Comparison of ENCODE assay signal across 10 mouse cellular contexts in the genomic region with DNA sequence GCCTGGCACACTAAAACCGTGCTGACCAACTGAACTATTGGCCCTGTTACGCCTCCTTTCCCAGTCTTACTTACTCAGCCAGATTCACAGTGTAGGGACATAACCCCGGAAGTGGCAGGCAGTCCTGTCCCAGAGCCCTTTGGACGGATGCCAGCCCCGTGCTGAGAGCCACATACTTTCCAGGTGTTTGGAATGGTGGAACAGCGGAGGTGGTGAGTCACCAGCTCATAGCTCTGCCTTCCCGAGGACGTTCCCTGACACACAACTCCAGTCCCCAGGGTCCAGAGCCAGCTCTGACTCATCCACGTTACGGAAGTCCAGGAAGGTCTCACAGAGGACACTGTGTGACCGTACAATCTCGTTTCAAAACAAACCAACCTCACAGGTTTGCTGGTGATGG.
DNase-seq lines count a peak whose midpoint lies in the region; ATAC-seq and TF ChIP-seq lines count a peak whose summit lies in the region.
"Had no signal": no experiment of that assay in that cellular context is flagged by ENCODE, and none has a peak within 500 bp of the region (broad histone marks: within the 10 kb centered on the region; RNA-seq: fewer than 3 reads in every experiment).

No protein-coding gene starts in this region.

- DNase-seq in 3T3-L1 (ENCODE audit: low read depth, low spot score): peak; percentile 91
- DNase-seq in fat pad, adult 2 months (ENCODE audit: extremely low read depth, low read depth, low spot score): peak; percentile 98
- DNase-seq in heart, postnatal 4 days: peak; percentile 94
- peak; percentile 71 for DNase-seq in lung, adult 2 months
- DNase-seq in layer of hippocampus, adult 2 months (ENCODE audit: low spot score in 2 of 2): no peak
- DNase-seq in midbrain, embryonic 14.5 days: no peak
- DNase-seq in spleen, postnatal 36 days (ENCODE audit: low spot score in 2 of 2): no peak

- H3K27me3 ChIP-seq in midbrain, embryonic 14.5 days (ENCODE audit: control insufficient read depth, insufficient read depth, low read length): no peaks in the 10 kb centered on the region
- H3K27me3 ChIP-seq: embryonic facial prominence, embryonic 13.5 days; neural tube, embryonic 12.5 days had no signal

- no peak overlapping the region for H3K4me3 ChIP-seq in lung, adult 2 months (replicated peaks; ENCODE audit: extremely low read depth, low read depth, low read length)
- H3K4me3 ChIP-seq in layer of hippocampus, adult 2 months: no peak overlapping the region
- no peak overlapping the region for H3K4me3 ChIP-seq in midbrain, embryonic 14.5 days (replicated peaks; ENCODE audit: low read depth, low read length)
- H3K4me3 ChIP-seq: embryonic facial prominence, embryonic 13.5 days; neural tube, embryonic 12.5 days had no signal

- H3K9ac ChIP-seq in midbrain, embryonic 14.5 days (replicated peaks; ENCODE audit: low read length): no peak overlapping the region
- H3K9ac ChIP-seq: embryonic facial prominence, embryonic 13.5 days; neural tube, embryonic 12.5 days had no signal

- no peak for ATAC-seq in midbrain, embryonic 14.5 days (ENCODE audit: low FRiP score, low TSS enrichment)
- no peak for ATAC-seq in CD4-positive, CD25-positive, alpha-beta regulatory T cell, adult 4 months

- H3K4me1 ChIP-seq in lung, adult 2 months (ENCODE audit: control insufficient read depth, insufficient read depth, low read length): peaks cover 19% of the 10 kb centered on the region
- peaks cover 11% of the 10 kb centered on the region; the same call in 1 of the 2 replicates for H3K4me1 ChIP-seq in midbrain, embryonic 14.5 days (ENCODE audit: control insufficient read depth, insufficient read depth, low read length)

- no peak overlapping the region for H3K4me2 ChIP-seq in midbrain, embryonic 14.5 days (ENCODE audit: low read length)
- H3K4me2 ChIP-seq: embryonic facial prominence, embryonic 13.5 days; neural tube, embryonic 12.5 days had no signal

- 11% methylated on average over 12 of the region's 12 CpGs for WGBS in lung, adult 2 months
- 83% methylated on average over 12 of the region's 12 CpGs for WGBS in midbrain, embryonic 14.5 days

- no peaks in the 10 kb centered on the region for H3K9me3 ChIP-seq in midbrain, embryonic 14.5 days (ENCODE audit: control insufficient read depth, low read length)
- H3K9me3 ChIP-seq: embryonic facial prominence, embryonic 13.5 days; neural tube, embryonic 12.5 days had no signal

- TF ChIP-seq POLR2A in lung, adult 2 months (IDR thresholded peaks at IDR 0.05; ENCODE audit: borderline replicate concordance, extremely low read depth, low read depth, low read length): no peak

- H3K36me3 ChIP-seq in midbrain, embryonic 14.5 days (ENCODE audit: control insufficient read depth, insufficient read depth, low read length): no peaks in the 10 kb centered on the region
- H3K36me3 ChIP-seq: embryonic facial prominence, embryonic 13.5 days; neural tube, embryonic 12.5 days had no signal

- H3K27ac ChIP-seq in layer of hippocampus, adult 2 months: no peak overlapping the region
- H3K27ac ChIP-seq in midbrain, embryonic 14.5 days (replicated peaks; ENCODE audit: low read depth, low read length): no peak overlapping the region
- H3K27ac ChIP-seq: embryonic facial prominence, embryonic 13.5 days; neural tube, embryonic 12.5 days had no signal

- no peak for TF ChIP-seq CTCF in lung, adult 2 months (IDR thresholded peaks at IDR 0.05; ENCODE audit: insufficient read depth, low read length)
- TF ChIP-seq CTCF in layer of hippocampus, adult 2 months (conservative IDR thresholded peaks at IDR 0.05): no peak

Comparison
In these comparisons a context has a peak if more than half of its experiments do, and no peak if none do; other contexts are left out.
1. DNase-seq: peak in 3T3-L1 (single experiment), fat pad, adult 2 months (single experiment), heart, postnatal 4 days (single experiment) and lung, adult 2 months (single experiment); none in layer of hippocampus, adult 2 months (0 of 2), midbrain, embryonic 14.5 days (single experiment) and spleen, postnatal 36 days (0 of 2).